Mouse (Mus musculus) neural tube, embryonic 12.5 days (tissue): Measurements from ENCODE around the gene Fam19a3. TPM values are rescaled to one million over a fixed set of nuclear protein-coding genes. Genes with fewer than 3 reads are reported as not detected.

Experiments used
- ATAC-seq: fragments of 200-750 bp; cut with Nextera tagmentation; 2 replicates; pipeline ENCODE4 v1.8.0; 2017; ENCODE audit warnings: low read depth, mild to moderate bottlenecking, moderate TSS enrichment, moderate library complexity; ENCODE audit not compliant: low FRiP score
- H3K27ac ChIP-seq: fragments of 300-500 bp; sonication (generic); 2 replicates; pipeline ENCODE4 v1.5.1; 2016
- H3K27me3 ChIP-seq: fragments of 300-500 bp; sonication (generic); replicated peaks from 2 replicates; pipeline ENCODE4 v1.6.1; 2016; ENCODE audit warnings: mild to moderate bottlenecking
- H3K36me3 ChIP-seq: fragments of 300-500 bp; sonication (generic); 2 replicates; pipeline ENCODE4 v1.6.1; 2016; ENCODE audit warnings: mild to moderate bottlenecking
- H3K4me1 ChIP-seq: fragments of 300-500 bp; sonication (generic); 2 replicates; pipeline ENCODE4 v1.6.1; 2016
- H3K4me2 ChIP-seq: fragments of 300-500 bp; sonication (generic); replicated peaks from 2 replicates; pipeline ENCODE4 v1.6.1; 2016; ENCODE audit warnings: mild to moderate bottlenecking
- H3K4me3 ChIP-seq: fragments of 300-500 bp; sonication (generic); 2 replicates; pipeline ENCODE4 v1.5.1; 2016
- H3K9ac ChIP-seq: fragments of 300-500 bp; sonication (generic); 2 replicates; pipeline ENCODE4 v1.6.1; 2016; ENCODE audit warnings: mild to moderate bottlenecking
- H3K9me3 ChIP-seq: fragments of 300-500 bp; sonication (generic); 2 replicates; pipeline ENCODE4 v1.6.1; 2016; ENCODE audit warnings: mild to moderate bottlenecking
- WGBS: fragments of 180-500 bp; shearing (Covaris S2); methylation state at CpG from one replicate; pipeline ENCODE4 v1.1.7; 2016; 5-methylcytosine and 5-hydroxymethylcytosine counted together
- polyA plus RNA-seq: library from polyadenylated mRNA; unstranded; fragments of >200 nt; fragmentation: Nextera tagmentation; extraction: Ambion mirVana; gene quantifications from 2 replicates; pipeline ENCODE4 v1.2.1, GENCODE M21; 2016

The Fam19a3 gene
- polyA plus RNA-seq, 1 experiment from 2014 or later, result not detected

DNA sequence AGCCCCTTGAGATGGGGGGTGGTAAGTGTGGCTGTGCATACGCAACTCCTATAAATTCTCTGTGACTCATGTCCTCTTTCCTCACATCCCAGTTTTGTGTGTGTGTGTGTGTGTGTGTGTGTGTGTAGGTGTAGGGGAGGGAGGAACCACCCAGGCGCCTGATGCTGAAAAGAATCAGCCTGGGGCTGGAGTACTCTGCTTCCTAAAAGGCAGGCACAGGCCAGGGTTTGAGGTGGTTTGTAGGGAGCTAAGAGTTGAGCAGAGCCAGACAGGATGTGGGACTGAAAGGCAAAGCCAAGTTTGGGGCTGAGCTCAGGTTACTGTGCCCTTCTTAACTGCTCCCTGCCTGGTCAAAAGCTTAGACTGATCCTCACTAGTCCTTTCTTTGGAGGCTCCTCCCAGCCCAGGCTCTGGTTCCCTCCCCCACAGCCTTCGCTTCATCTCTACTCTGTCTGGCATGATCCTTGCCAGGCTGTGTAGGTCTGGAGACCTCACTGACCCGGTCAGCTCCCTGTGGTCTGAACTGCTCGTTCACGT is 8.8 kb upstream of the Fam19a3 start:
- Histone ChIP-seq H3K9ac (peak overlapping the region; percentile 65), H3K4me1 (peaks cover 52% of the 10 kb centered on the region), H3K9me3 (no peaks in the 10 kb centered on the region), H3K4me2 (peak overlapping the region; percentile 93), H3K27ac (no peak overlapping the region), H3K4me3 (peak overlapping the region; percentile 57; the same call in 1 of the 2 replicates), H3K27me3 (peaks cover 5% of the 10 kb centered on the region; the same call in 1 of the 2 replicates), H3K36me3 (0 out of 2 replicates have a peak, but pooled peaks cover 3% of the 10 kb centered on the region)
- ATAC-seq, result no peak
- WGBS, result 32% methylated on average over 6 of the region's 6 CpGs

DNA sequence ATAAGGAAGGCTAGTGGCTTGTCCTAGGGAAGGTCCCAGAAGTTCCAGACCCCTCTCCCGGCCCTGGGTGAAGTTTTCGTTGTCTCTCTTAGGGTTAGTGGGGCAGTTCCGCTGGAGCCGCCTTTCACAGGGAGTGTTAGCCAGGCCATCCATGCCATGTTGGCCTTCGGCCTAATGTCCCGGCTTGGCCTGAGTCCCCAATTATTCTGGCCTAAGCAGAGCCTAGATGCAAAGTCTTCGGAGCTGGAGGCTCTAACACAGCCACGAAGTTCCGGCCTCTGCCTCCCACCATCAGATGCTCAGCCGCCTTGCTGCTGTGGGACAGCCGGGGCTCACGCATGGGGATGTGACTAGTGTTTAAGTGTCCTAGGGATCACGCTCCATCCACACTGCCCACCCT is 8.2 kb upstream of the Fam19a3 start:
- H3K9ac ChIP-seq, result peak overlapping the region; percentile 65
- no peak for ATAC-seq
- no peaks in the 10 kb centered on the region for H3K36me3 ChIP-seq
- no peaks in the 10 kb centered on the region for H3K9me3 ChIP-seq
- H3K4me3 ChIP-seq, result peak overlapping the region; percentile 57
- WGBS, result 37% methylated on average over 13 of the region's 13 CpGs
- H3K4me2 ChIP-seq, result peak overlapping the region; percentile 93
- H3K4me1 ChIP-seq, result peaks cover 46% of the 10 kb centered on the region
- no peak overlapping the region for H3K27ac ChIP-seq
- H3K27me3 ChIP-seq, result peaks cover 10% of the 10 kb centered on the region

GRCm38 (mm10) chr3:104789312-104789605 is 7.6 kb upstream of the Fam19a3 start:
- 1% methylated on average over 10 of the region's 10 CpGs for WGBS
- H3K27me3 ChIP-seq, result peaks cover 15% of the 10 kb centered on the region

GRCm38 (mm10) chr3:104788561-104789311 is 7.1 kb upstream of the Fam19a3 start:
- no peaks in the 10 kb centered on the region for H3K9me3 ChIP-seq
- under 1% methylated on average over 49 of the region's 52 CpGs for WGBS

More at GRCm38 (mm10) chr3:104789312-104789605, 7.6 kb upstream of the Fam19a3 start:
- Histone ChIP-seq H3K36me3 (no peaks in the 10 kb centered on the region), H3K27ac (no peak overlapping the region), H3K9me3 (no peaks in the 10 kb centered on the region), H3K9ac (peak overlapping the region; percentile 65), H3K4me1 (peaks cover 41% of the 10 kb centered on the region), H3K4me3 (peak overlapping the region; percentile 57), H3K4me2 (peak overlapping the region; percentile 93)
- peak; percentile 52 for ATAC-seq

GRCm38 (mm10) chr3:104788075-104788474 is 6.4 kb upstream of the Fam19a3 start, which contains the start of gene Rhoc:
Rhoc (plus strand) TSS chr3:104788375.
- Histone ChIP-seq H3K27ac (no peak within 1 kb of the TSS), H3K9ac (peak within 1 kb of the TSS; percentile 65), H3K4me1 (peaks cover 33% of the 10 kb centered on the region), H3K27me3 (peaks cover 27% of the 10 kb centered on the region), H3K4me2 (peak within 1 kb of the TSS; percentile 93), H3K9me3 (no peaks in the 10 kb centered on the region), H3K36me3 (no peaks in the 10 kb centered on the region), H3K4me3 (peak within 1 kb of the TSS; percentile 57)
- ATAC-seq, result no peak
- WGBS, result 32% methylated on average over 3 of the region's 3 CpGs

More at GRCm38 (mm10) chr3:104788561-104789311, 7.1 kb upstream of the Fam19a3 start:
- H3K4me1 ChIP-seq, result peaks cover 36% of the 10 kb centered on the region
- peak overlapping the region; percentile 93 for H3K4me2 ChIP-seq
- no peak overlapping the region for H3K27ac ChIP-seq
- H3K36me3 ChIP-seq, result no peaks in the 10 kb centered on the region
- peak overlapping the region; percentile 57 for H3K4me3 ChIP-seq
- peak; percentile 80 for ATAC-seq
- H3K9ac ChIP-seq, result peak overlapping the region; percentile 65
- H3K27me3 ChIP-seq, result peaks cover 20% of the 10 kb centered on the region

- Histone ChIP-seq H3K27me3 (peaks cover 55% of the 10 kb centered on the region), H3K27ac (no peak overlapping the region), H3K4me2 (no peak overlapping the region), H3K4me1 (peaks cover 35% of the 10 kb centered on the region), H3K36me3 (no peaks in the 10 kb centered on the region), H3K9ac (no peak overlapping the region), H3K4me3 (no peak overlapping the region), H3K9me3 (no peaks in the 10 kb centered on the region)
- WGBS, result 84% methylated on average over 6 of the region's 6 CpGs
- ATAC-seq, result no peak
Observed at GRCm38 (mm10) chr3:104785284-104785683, 3.6 kb upstream of the Fam19a3 start.

- H3K27me3 ChIP-seq, result peaks cover 64% of the 10 kb centered on the region
- WGBS, result 39% methylated on average over 14 of the region's 14 CpGs
- H3K27ac ChIP-seq, result no peak overlapping the region
- H3K4me3 ChIP-seq, result no peak overlapping the region
- H3K9me3 ChIP-seq, result no peaks in the 10 kb centered on the region
- H3K36me3 ChIP-seq, result no peaks in the 10 kb centered on the region
- ATAC-seq, result no peak
- H3K4me2 ChIP-seq, result no peak overlapping the region
- peaks cover 23% of the 10 kb centered on the region for H3K4me1 ChIP-seq
- H3K9ac ChIP-seq, result no peak overlapping the region
Observed at GRCm38 (mm10) chr3:104783971-104784500, 2.4 kb upstream of the Fam19a3 start.

GRCm38 (mm10) chr3:104782061-104782681 is 531 bp upstream of the Fam19a3 start:
- H3K4me1 ChIP-seq, result peaks cover 21% of the 10 kb centered on the region
- H3K27ac ChIP-seq, result no peak overlapping the region
- no peaks in the 10 kb centered on the region for H3K9me3 ChIP-seq
- no peak overlapping the region for H3K9ac ChIP-seq
- no peak for ATAC-seq
- H3K4me3 ChIP-seq, result no peak overlapping the region
- peak overlapping the region; percentile 84 for H3K4me2 ChIP-seq
- no peaks in the 10 kb centered on the region for H3K36me3 ChIP-seq
- 15% methylated on average over 12 of the region's 12 CpGs for WGBS
- peaks cover 77% of the 10 kb centered on the region for H3K27me3 ChIP-seq

DNA sequence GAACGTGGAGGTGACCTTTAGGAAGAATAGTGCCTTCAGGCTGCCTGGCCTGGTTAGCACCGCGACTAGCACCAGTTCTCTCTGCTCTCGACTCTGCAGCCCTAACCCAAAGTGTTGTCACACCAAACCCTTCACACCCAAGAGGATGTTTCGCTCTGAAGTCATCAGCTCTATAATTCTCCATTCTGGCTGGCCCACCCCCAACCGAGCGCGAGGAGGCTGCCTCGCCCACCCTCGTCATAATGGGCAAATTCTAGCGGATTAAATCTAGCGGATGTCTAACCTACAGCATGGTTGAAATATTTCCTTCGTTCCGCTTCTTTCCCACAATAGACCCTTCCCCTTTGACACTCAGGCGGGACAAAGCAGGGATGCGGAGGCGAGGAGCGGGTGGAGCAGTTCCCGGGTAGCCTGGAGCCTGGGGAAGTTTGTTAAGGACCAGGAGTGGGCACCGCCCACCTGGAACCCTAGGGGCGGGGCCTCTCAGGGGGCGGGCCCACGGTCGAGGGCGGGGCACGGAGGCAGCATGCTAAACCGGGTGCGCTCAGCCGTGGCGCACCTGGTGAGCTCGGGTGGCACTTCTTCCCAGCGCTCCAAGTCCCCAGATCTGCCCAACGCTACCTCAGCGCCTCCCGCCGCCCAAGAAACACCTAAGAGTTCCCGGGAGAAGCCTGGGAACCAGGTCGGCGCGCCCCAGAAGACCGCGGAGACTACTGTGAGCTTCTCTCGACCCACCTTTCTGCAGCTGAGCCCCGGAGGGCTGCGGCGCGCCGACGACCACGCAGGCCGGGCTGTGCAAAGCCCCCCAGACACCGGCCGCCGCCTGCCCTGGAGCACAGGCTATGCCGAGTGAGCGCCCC is 849 bp downstream of the Fam19a3 start, which contains the start of gene Ppm1j:
Ppm1j (plus strand) TSS at position 496 of the 860 bp plus-strand sequence.
- H3K4me1 ChIP-seq, result peaks cover 24% of the 10 kb centered on the region
- H3K4me2 ChIP-seq, result peak within 1 kb of the TSS; percentile 84
- H3K27me3 ChIP-seq, result peaks cover 91% of the 10 kb centered on the region
- H3K27ac ChIP-seq, result no peak within 1 kb of the TSS
- H3K9me3 ChIP-seq, result no peaks in the 10 kb centered on the region
- H3K36me3 ChIP-seq, result no peaks in the 10 kb centered on the region
- peak within 1 kb of the TSS; percentile 53 for H3K9ac ChIP-seq
- under 1% methylated on average over 56 of the region's 56 CpGs for WGBS
- H3K4me3 ChIP-seq, result peak within 1 kb of the TSS; percentile 38
- peak; percentile 67 for ATAC-seq

- no peak overlapping the region for H3K4me2 ChIP-seq
- WGBS, result 1% methylated on average over 7 of the region's 7 CpGs
- no peaks in the 10 kb centered on the region for H3K36me3 ChIP-seq
- no peak overlapping the region for H3K4me3 ChIP-seq
- H3K27ac ChIP-seq, result no peak overlapping the region
- H3K4me1 ChIP-seq, result peaks cover 24% of the 10 kb centered on the region
- peaks cover 90% of the 10 kb centered on the region for H3K27me3 ChIP-seq
- H3K9ac ChIP-seq, result no peak overlapping the region
- no peaks in the 10 kb centered on the region for H3K9me3 ChIP-seq
- ATAC-seq, result no peak
Observed at GRCm38 (mm10) chr3:104779949-104780348, 1.7 kb downstream of the Fam19a3 start.

DNA sequence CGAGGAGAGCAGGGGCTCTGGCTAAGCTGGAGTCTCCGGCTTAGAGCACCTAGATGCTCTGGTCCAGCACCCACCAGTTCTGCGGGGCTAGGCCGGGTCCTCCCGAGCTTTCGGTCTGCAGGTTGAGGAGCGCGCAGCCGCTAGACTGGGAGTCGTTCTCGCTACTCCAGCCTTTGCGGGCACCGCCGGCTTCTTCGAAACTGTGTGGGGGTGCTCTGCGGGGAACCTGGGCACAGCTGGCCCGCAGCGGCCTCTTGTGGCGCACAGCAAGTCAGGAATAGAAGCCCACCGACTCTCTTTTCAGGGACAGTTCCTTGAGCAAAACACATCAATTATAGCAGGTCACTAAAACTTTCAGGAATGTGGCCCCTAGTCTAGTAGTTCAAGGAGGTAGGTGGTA is 4.3 kb downstream of the Fam19a3 start:
- Histone ChIP-seq H3K4me1 (peaks cover 24% of the 10 kb centered on the region), H3K9ac (peak overlapping the region; percentile 42; the same call in 1 of the 2 replicates), H3K36me3 (no peaks in the 10 kb centered on the region), H3K9me3 (no peaks in the 10 kb centered on the region), H3K4me3 (peak overlapping the region; percentile 32), H3K27me3 (peaks cover 64% of the 10 kb centered on the region), H3K27ac (no peak overlapping the region), H3K4me2 (peak overlapping the region; percentile 63)
- WGBS, result under 1% methylated on average over 20 of the region's 20 CpGs
- ATAC-seq, result no peak
